Mouse (Mus musculus): ENCODE measurements around the gene Sap30l. TPM values are rescaled to one million over a fixed set of nuclear protein-coding genes. Genes with fewer than 3 reads are reported as not detected.

Sap30l gene
- polyA plus RNA-seq, 1 experiment from 2014 or later, result 11.2 TPM

DNA sequence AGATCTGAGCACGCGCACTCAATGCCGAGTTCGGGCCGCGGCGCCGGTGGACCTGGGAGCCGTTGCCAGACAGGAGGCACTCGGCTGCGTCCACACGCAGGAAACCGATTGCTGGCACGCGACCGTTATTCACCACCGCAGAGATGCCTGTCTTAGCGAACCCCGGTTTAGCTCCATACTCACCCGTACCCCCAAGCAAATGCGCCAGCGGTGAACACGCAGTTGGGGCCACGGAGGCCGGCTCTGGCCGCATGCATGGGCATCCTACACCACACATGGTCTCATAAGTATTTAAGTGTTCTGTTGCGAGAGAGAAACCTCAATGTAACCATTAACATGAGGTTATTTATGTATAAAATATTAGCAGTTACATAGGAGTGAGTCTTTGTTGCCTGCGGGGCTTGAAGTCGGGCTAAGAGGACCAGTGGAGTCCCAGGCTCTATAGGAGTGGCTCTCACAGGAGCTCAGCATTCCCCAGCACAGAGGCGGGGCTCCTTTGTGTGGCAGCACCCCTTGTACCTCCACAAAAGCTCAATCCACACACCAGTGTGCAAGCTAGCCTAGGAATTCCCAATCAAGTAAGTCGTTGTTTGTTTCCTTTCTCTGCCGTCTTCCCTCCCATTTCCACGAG, 26.6 kb downstream of the Sap30l start:
- Histone ChIP-seq H3K9me3 (replicated peaks) (no peaks in the 10 kb centered on the region), H3K27ac (peak overlapping the region; percentile 82), H3K36me3 (no peaks in the 10 kb centered on the region), H3K4me3 (peak overlapping the region; percentile 48), H3K27me3 (ENCODE audit: low read depth, poor library complexity, severe bottlenecking) (peaks cover 87% of the 10 kb centered on the region), H3K4me1 (peaks cover 72% of the 10 kb centered on the region)
- peak; percentile 64 for DNase-seq (ENCODE audit: low spot score)
- 1% methylated on average over 33 of the region's 33 CpGs for WGBS

DNA sequence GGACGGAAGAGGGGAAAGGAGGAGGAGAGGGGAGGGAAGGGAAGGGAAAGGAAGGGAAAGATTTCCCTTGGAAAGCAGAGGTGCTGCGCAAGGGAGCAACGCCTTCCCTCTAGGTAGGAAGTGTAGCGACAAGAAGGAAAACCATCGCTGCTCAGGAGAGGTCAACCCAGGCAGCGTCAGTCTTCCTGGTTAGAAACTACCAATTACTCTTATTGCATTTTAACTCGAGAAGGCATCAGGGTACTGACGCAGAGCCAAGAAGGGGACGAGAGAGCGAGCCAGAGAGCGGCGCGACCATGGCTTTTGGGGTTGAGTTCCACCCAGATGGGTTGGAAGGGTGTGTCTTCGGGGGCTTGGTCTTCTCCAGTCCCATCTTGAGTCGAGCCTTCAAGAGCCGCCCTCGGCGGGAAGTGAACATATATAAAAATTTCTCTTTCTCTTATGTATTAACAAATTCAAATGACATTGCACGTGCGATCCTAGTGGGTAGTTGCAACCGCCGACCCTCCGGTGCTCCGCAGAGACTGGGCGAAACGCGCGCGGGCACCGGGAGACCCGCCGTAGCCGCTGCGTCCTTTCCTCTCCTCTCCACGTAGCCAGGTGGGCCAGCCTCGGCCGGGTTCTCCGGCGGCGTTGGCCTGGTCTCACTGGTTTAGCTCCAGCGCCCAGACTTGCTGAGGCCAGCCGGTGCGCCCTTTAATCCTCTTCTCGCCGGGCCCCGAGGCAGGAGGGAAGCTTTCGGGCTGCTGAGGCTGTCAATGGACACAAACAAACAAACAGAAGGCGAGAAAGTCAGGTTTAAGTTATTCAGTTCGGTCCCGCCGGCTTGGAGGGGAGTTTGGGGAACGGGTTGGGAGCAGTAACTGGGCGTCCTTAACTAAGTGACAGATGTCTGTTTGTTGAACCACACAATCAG, 27.8 kb downstream of the Sap30l start:
- Histone ChIP-seq H3K36me3 (no peaks in the 10 kb centered on the region), H3K27ac (peak overlapping the region; percentile 56; the same call in 1 of the 2 replicates), H3K27me3 (ENCODE audit: low read depth, poor library complexity, severe bottlenecking) (peaks cover 92% of the 10 kb centered on the region), H3K4me3 (peak overlapping the region; percentile 48), H3K4me1 (peaks cover 78% of the 10 kb centered on the region), H3K9me3 (replicated peaks) (no peaks in the 10 kb centered on the region)
- WGBS, result 1% methylated on average over 53 of the region's 53 CpGs
- DNase-seq (ENCODE audit: low spot score), result peak; percentile 71

DNA sequence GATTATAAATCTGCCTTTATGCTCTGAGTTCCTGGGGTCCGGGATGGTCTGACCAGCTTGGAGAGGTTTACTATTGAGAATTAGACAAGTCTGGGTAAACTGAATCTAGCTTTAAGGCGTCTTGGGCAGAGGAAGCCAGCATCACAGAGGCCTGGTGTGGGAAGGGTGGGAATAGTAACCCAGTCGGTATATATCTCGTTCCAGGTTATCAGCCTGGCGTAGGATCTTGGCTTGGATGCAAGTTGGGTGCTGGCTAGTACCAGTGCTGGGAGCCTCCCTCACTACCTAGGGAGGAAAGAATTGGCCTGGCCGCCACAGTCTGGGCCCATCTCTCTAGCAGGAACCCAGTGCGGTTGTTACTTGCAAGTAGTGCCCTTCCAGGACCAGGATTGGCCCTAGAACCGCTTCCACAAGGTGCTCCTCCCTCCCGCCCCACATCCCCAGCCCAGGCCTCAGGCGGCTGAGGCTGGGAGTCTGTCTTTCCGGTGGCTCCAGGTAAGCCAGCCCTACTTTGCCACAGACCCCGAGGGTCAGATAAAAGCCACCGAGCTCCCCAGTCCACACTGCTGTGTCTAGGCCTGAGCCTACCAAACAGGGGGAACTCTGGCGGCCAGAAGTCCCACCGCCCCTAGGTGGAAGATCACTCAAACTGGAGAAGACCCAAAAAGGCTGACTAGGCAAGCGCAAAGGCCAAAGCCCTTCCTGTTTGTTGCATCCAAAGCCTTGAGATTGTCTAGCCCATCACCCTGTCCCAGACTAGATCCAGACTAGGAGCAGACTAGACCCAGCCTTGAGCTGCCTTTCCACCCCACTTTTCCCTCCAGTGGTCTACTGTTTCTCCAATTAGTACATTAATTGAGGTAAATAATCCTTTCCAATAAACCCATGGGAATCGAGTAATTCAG, 28.7 kb downstream of the Sap30l start:
- H3K4me1 ChIP-seq, result peaks cover 70% of the 10 kb centered on the region
- peak; percentile 61 for DNase-seq (ENCODE audit: low spot score)
- WGBS, result 11% methylated on average over 17 of the region's 17 CpGs
- H3K36me3 ChIP-seq, result no peaks in the 10 kb centered on the region
- H3K27me3 ChIP-seq (ENCODE audit: low read depth, poor library complexity, severe bottlenecking), result peaks cover 94% of the 10 kb centered on the region
- H3K4me3 ChIP-seq, result peak overlapping the region; percentile 48; the same call in 1 of the 2 replicates
- H3K9me3 ChIP-seq (replicated peaks), result no peaks in the 10 kb centered on the region
- no peak overlapping the region for H3K27ac ChIP-seq

DNA sequence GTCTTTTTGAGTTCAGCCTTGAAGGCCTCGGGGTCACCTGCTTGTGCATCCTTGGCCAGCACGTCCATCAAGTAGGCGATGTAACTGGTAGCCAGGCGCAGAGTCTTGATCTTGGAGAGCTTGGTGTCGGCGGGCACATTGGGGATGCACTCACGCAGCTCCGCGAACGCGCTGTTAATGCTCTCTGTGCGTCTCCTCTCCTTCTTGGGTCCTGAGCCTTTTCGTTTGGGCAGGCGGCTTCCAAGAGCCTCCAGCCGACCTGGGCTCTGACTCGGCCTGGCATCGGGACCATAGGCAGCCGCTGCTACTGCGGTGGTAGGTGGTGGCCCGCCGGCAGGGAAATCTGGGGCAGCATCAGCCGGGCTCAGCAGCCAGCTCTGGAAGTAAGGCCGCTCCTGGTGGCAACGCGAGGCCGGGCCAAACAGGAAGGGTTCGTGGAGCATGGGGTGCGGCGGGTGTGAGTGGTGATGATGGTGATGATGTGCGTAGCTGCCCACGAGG, 29.9 kb downstream of the Sap30l start:
- Histone ChIP-seq H3K9me3 (replicated peaks) (no peaks in the 10 kb centered on the region), H3K27me3 (ENCODE audit: low read depth, poor library complexity, severe bottlenecking) (peaks cover 100% of the 10 kb centered on the region), H3K27ac (peak overlapping the region; percentile 6), H3K4me3 (peak overlapping the region; percentile 48), H3K36me3 (no peaks in the 10 kb centered on the region), H3K4me1 (peaks cover 74% of the 10 kb centered on the region)
- WGBS, result under 1% methylated on average over 31 of the region's 31 CpGs
- DNase-seq (ENCODE audit: low spot score), result peak; percentile 69

DNA sequence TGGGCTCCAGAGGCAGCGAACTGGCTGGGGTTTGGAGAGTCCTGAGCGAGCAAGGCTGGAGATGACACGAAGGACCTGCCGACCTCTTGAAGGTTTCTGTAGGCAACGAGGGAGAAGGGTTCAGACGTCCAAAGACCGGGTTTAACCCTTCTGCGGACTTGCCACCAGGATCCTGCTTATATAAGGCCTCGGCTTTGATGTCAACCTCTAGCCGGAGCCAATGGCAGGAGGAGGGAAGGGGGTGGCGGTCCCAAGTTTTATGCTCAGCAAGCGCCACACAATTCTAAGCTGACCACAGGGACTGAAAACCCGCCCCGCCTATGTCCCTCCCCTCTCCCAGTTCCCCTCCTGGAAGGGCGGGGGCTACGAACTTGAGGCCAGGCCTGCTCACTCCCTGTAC, 30.4 kb downstream of the Sap30l start:
- Histone ChIP-seq H3K27ac (0 out of 2 replicates have a peak overlapping the region, but pooled peaks have one; percentile 6), H3K4me3 (peak overlapping the region; percentile 48), H3K27me3 (ENCODE audit: low read depth, poor library complexity, severe bottlenecking) (peaks cover 100% of the 10 kb centered on the region), H3K36me3 (no peaks in the 10 kb centered on the region), H3K4me1 (peaks cover 77% of the 10 kb centered on the region), H3K9me3 (replicated peaks) (no peaks in the 10 kb centered on the region)
- 2% methylated on average over 16 of the region's 16 CpGs for WGBS
- peak; percentile 63 for DNase-seq (ENCODE audit: low spot score)

DNA sequence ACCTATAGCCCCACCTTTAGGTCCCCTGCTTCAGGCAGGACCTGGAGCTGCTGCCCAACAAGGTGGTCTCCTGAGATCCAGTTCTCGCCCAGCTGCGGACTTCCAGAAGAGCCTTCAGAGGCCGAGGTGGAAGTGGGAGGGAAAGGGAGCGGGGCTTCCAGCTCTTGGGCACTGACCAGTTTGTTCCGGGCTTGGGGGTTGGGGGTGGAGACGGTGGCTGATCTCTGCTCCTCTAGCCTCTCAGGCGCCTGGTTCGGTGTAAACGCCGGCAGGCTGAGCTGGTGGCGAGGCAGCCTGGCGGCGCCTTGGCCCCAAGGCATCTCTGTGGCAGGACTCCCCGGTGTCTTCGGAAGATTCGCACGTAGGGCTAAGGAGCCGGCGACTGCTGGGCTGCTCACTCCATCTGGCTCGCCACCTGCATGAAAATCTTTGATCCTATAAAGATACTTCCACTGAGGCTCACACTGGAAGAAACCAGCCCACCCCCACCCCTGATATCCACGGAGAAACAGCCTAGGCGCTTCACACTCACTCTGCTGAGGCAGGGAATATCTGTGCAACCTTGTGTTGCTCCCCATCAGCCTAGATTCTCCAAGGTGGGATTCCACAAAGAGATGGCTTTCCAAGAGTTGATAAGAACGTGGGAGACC, 31.2 kb downstream of the Sap30l start, which contains the start of gene Hand1:
Hand1 (minus strand) TSS at position 267 of the 650 bp plus-strand sequence.
- H3K4me3 ChIP-seq, result peak within 1 kb of the TSS; percentile 48
- H3K9me3 ChIP-seq (replicated peaks), result no peaks in the 10 kb centered on the region
- peaks cover 77% of the 10 kb centered on the region for H3K4me1 ChIP-seq
- peak within 1 kb of the TSS; percentile 37 for H3K27ac ChIP-seq
- H3K36me3 ChIP-seq, result no peaks in the 10 kb centered on the region
- peaks cover 100% of the 10 kb centered on the region for H3K27me3 ChIP-seq (ENCODE audit: low read depth, poor library complexity, severe bottlenecking)
- peak; percentile 62 for DNase-seq (ENCODE audit: low spot score)
- 1% methylated on average over 23 of the region's 23 CpGs for WGBS

DNA sequence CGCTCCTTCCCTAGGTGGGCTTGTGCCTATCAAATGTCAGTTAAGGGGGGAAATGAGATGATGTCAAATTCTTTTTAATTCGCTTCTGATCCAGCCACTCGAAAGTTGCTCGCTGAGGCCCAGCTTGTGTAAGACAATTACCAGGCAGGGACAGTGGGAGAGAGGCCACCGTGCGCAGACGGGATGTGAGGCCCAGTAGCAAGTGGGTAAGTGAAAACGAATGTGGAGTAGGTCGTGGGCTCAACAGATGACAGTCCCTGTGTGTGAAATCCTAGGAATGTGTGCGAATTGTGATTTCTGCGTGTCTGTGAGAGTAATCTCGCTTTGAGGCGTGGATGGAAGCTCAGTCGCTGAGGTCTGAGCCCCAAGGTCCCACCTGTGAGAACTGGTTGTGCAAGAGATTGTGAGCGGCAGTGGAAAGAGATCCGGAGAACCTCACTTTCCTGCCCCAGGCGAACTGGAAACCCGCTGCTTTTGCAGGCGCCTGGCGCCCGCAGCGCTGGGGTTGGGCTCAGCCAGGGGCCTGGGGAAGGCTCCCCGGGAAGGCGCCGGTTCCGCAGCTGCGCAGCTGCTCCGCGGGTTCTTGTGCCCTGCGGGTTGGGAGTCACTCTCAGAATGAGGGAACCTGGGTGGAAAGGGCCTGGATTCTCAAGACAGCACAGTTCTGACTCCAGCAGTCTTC, 32.0 kb downstream of the Sap30l start:
- H3K27ac ChIP-seq, result 0 out of 2 replicates have a peak overlapping the region, but pooled peaks have one; percentile 37
- peaks cover 100% of the 10 kb centered on the region for H3K27me3 ChIP-seq (ENCODE audit: low read depth, poor library complexity, severe bottlenecking)
- 2% methylated on average over 30 of the region's 30 CpGs for WGBS
- peak overlapping the region; percentile 32 for H3K4me3 ChIP-seq
- DNase-seq (ENCODE audit: low spot score), result peak; percentile 63
- no peaks in the 10 kb centered on the region for H3K9me3 ChIP-seq (replicated peaks)
- H3K36me3 ChIP-seq, result no peaks in the 10 kb centered on the region
- peaks cover 77% of the 10 kb centered on the region for H3K4me1 ChIP-seq

DNA sequence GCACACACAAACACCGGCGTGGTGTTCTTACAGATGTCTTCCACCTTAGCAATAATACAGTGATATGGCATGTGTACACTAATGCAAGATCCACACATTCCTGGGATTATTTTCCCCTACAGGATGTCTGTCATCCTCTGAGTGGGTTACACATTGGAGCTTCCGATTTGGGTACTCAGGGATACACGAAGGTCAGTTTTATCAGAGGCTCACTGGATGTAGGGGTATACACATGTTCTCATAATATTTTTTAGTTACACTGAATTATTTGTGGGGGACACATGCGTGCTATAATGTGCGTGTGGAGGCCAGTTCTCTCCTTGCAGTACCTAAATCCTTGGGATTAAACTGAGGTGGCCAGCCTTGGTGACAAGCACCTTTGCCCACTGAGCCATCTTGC, 32.6 kb downstream of the Sap30l start:
- DNase-seq (ENCODE audit: low spot score), result no peak
- Histone ChIP-seq H3K27ac (no peak overlapping the region), H3K9me3 (replicated peaks) (no peaks in the 10 kb centered on the region), H3K27me3 (ENCODE audit: low read depth, poor library complexity, severe bottlenecking) (peaks cover 100% of the 10 kb centered on the region), H3K4me3 (no peak overlapping the region), H3K36me3 (no peaks in the 10 kb centered on the region), H3K4me1 (peaks cover 71% of the 10 kb centered on the region)
- 18% methylated on average over 6 of the region's 6 CpGs for WGBS

DNA sequence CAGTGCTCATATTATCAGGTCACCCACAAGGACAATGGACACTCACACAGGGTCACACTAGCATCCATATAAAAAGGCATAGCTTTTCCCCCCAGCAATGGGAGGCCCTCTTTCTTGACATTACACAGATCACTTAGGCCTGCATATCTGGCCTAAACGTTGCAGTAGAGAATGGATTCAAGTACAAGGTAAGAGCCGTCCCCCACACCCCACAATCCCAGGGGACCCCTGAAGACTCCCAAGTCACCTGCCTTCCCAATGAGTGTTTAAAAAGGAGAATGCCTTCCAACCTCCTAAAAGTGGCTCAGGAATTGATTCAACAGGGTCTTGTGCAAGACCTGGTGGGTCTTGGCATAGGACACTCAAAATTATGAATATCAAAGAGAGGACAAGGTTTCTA, 33.9 kb downstream of the Sap30l start:
- H3K4me1 ChIP-seq, result peaks cover 58% of the 10 kb centered on the region
- 13% methylated on average over 2 of the region's 2 CpGs for WGBS
- no peak for DNase-seq (ENCODE audit: low spot score)
- no peaks in the 10 kb centered on the region for H3K36me3 ChIP-seq
- H3K27ac ChIP-seq, result no peak overlapping the region
- H3K27me3 ChIP-seq (ENCODE audit: low read depth, poor library complexity, severe bottlenecking), result peaks cover 100% of the 10 kb centered on the region
- no peaks in the 10 kb centered on the region for H3K9me3 ChIP-seq (replicated peaks)
- H3K4me3 ChIP-seq, result no peak overlapping the region

DNA sequence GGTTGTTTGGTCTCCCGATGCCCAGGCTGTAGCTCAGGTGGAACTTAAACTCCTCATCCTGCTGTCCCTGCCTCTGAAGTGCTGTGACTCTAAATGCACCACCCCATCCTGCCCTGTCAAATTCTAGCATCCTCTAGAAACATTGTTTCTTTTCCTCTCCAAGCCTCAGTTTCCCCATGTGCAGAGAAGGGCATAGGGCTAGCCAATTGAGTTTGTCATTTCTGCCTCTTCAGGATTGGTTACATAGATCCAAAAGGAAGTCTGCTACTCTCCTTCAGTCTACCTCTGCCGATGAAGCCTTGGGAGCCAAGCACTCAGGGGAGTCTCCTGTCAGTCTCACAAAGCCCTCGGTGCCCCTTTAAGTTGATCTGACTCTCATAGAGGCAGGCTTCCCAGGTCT, 34.5 kb downstream of the Sap30l start:
- Histone ChIP-seq H3K4me1 (peaks cover 61% of the 10 kb centered on the region), H3K36me3 (no peaks in the 10 kb centered on the region), H3K27me3 (ENCODE audit: low read depth, poor library complexity, severe bottlenecking) (peaks cover 100% of the 10 kb centered on the region), H3K27ac (no peak overlapping the region), H3K9me3 (replicated peaks) (no peaks in the 10 kb centered on the region), H3K4me3 (no peak overlapping the region)
- no peak for DNase-seq (ENCODE audit: low spot score)
- WGBS, result 14% methylated on average over 3 of the region's 3 CpGs

DNA sequence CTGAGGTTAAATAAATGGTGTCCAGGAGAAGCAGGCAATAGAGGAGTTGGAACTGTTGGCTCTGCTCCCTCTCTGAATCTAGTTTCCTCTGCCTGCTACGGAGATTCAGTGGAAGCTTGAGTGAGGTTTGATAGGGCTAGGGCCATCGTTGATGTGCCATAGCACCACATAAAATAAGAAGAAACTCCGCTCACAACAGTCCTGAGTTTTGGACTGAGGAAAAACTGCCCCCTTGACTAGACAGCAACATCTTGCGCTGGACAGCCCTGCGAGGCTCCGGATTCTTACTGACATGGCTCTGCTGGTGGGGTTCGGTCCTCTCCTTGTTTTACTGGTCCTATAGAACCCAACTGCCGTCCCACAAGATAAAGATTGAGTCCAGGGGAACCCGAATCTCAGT, 35.0 kb downstream of the Sap30l start:
- H3K27me3 ChIP-seq (ENCODE audit: low read depth, poor library complexity, severe bottlenecking), result peaks cover 100% of the 10 kb centered on the region
- peaks cover 57% of the 10 kb centered on the region for H3K4me1 ChIP-seq
- H3K9me3 ChIP-seq (replicated peaks), result no peaks in the 10 kb centered on the region
- peak; percentile 41 for DNase-seq (ENCODE audit: low spot score)
- no peaks in the 10 kb centered on the region for H3K36me3 ChIP-seq
- peak overlapping the region; percentile 31; the same call in 1 of the 2 replicates for H3K4me3 ChIP-seq
- WGBS, result 4% methylated on average over 9 of the region's 9 CpGs
- no peak overlapping the region for H3K27ac ChIP-seq
